7 mouse cellular contexts compared by ENCODE assay signal in the genomic region with DNA sequence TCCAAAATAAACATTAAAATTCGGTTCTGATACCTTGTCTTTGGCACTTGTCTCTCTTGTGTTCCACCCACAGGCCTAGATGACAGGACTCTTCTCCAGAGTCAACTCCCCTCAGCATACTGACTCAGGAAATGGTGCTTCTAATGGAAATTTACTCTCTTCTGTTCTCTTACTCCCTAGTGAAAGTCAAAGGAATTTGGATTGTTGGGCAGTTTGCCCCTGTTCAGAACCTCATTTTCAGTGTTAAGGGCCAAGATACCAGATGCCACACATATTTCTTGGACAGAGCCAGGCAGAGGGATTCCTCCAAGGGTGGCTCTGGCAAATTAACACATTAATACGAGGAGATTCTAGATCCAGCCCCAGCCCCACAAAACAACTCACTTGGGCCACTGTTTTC. TPM values are rescaled to one million over a fixed set of nuclear protein-coding genes. Genes with fewer than 3 reads are reported as not detected.
DNase-seq lines count a peak whose midpoint lies in the region; ATAC-seq lines count a peak whose summit lies in the region.

No protein-coding gene starts in this region.

- H3K4me2 ChIP-seq in kidney, embryonic 15.5 days, result no peak overlapping the region
- no peak overlapping the region for H3K4me2 ChIP-seq in lung, embryonic 16.5 days (ENCODE audit: low read depth, low read length)

- no peak overlapping the region for H3K4me3 ChIP-seq in kidney, embryonic 15.5 days (replicated peaks)
- H3K4me3 ChIP-seq in lung, embryonic 16.5 days (ENCODE audit: low read length), result no peak overlapping the region

- no peaks in the 10 kb centered on the region for H3K27me3 ChIP-seq in kidney, embryonic 15.5 days
- no peaks in the 10 kb centered on the region for H3K27me3 ChIP-seq in lung, embryonic 16.5 days (ENCODE audit: control insufficient read depth, insufficient read depth, low read depth, low read length)

- no peak overlapping the region for H3K9ac ChIP-seq in kidney, embryonic 15.5 days
- H3K9ac ChIP-seq in lung, embryonic 16.5 days (ENCODE audit: low read length), result no peak overlapping the region

- no peak for DNase-seq in kidney, postnatal 4 days
- DNase-seq in ZHBTc4 (ENCODE audit: low read depth, low spot score), result peak; percentile 20
- peak; percentile 57 for DNase-seq in cerebellum, adult 9-11 months
- DNase-seq in thymus, postnatal 10 days (ENCODE audit: low spot score in 2 of 2), result no peak
- DNase-seq in c-Kit-positive CD71-positive TER-119-positive erythroid progenitor cells, embryonic 14.5 days (ENCODE audit: low spot score), result no peak

- H3K4me1 ChIP-seq in kidney, embryonic 15.5 days, result 0 out of 2 replicates have a peak, but pooled peaks cover 6% of the 10 kb centered on the region
- H3K4me1 ChIP-seq in lung, embryonic 16.5 days (replicated peaks; ENCODE audit: control insufficient read depth, insufficient read depth, low read length), result peaks cover 6% of the 10 kb centered on the region

- 57% methylated on average over 2 of the region's 2 CpGs for WGBS in kidney, embryonic 15.5 days
- WGBS in lung, embryonic 16.5 days, result 34% methylated on average over 2 of the region's 2 CpGs

- no peak for ATAC-seq in kidney, embryonic 15.5 days (replicated peaks; ENCODE audit: low FRiP score)
- peak; percentile 34; the same call in 1 of the 2 replicates for ATAC-seq in lung, embryonic 16.5 days (ENCODE audit: low read depth)

- no peaks in the 10 kb centered on the region for H3K9me3 ChIP-seq in kidney, embryonic 15.5 days (replicated peaks)
- H3K9me3 ChIP-seq in lung, embryonic 16.5 days (ENCODE audit: control insufficient read depth, low read length), result no peaks in the 10 kb centered on the region

- H3K27ac ChIP-seq in kidney, embryonic 15.5 days, result peak overlapping the region; percentile 29; the same call in 1 of the 2 replicates
- peak overlapping the region; percentile 33; the same call in 1 of the 2 replicates for H3K27ac ChIP-seq in lung, embryonic 16.5 days (ENCODE audit: low read length)

- no peaks in the 10 kb centered on the region; the same call in 1 of the 2 replicates for H3K36me3 ChIP-seq in kidney, embryonic 15.5 days
- H3K36me3 ChIP-seq in lung, embryonic 16.5 days (ENCODE audit: control insufficient read depth, insufficient read depth, low read length), result no peaks in the 10 kb centered on the region

RNA-seq across cellular contexts. Expression of a gene that starts 12.9 kb away (rescaled TPM):
- 30.3 and 31.2 TPM in 2 replicates for polyA plus RNA-seq in kidney, embryonic 15.5 days (2015; fragmentation: Nextera tagmentation; extraction: Ambion mirVana)
- 30.5 TPM in 2 replicates for polyA plus RNA-seq in lung, embryonic 16.5 days (2015; fragmentation: Nextera tagmentation; extraction: Ambion mirVana)

Comparison
In these comparisons a context has a peak if more than half of its experiments do, and no peak if none do; other contexts are left out.
1. DNase-seq: peak in ZHBTc4 (single experiment) and cerebellum, adult 9-11 months (single experiment); none in kidney, postnatal 4 days (0 of 2), thymus, postnatal 10 days (0 of 2) and c-Kit-positive CD71-positive TER-119-positive erythroid progenitor cells, embryonic 14.5 days (single experiment).